Mouse (Mus musculus) ES-E14 (cell line): ENCODE results near the gene Lrp2bp.

Source experiments
- CHD2 ChIP-seq: IDR thresholded peaks from 2 replicates; pipeline ENCODE4 v1.6.1; 2014; ENCODE audit warnings: mild to moderate bottlenecking, low read depth, low read length, inconsistent platforms
- HCFC1 ChIP-seq: IDR thresholded peaks from 2 replicates; pipeline ENCODE4 v1.6.1; 2012; ENCODE audit warnings: low read length, inconsistent platforms, borderline replicate concordance; ENCODE audit not compliant: insufficient read depth
- MAFK ChIP-seq: IDR thresholded peaks from 2 replicates; pipeline ENCODE4 v1.6.1; 2014; ENCODE audit warnings: mild to moderate bottlenecking, low read depth, low read length, inconsistent platforms; ENCODE audit not compliant: insufficient read depth
- ZC3H11A ChIP-seq: IDR thresholded peaks from 2 replicates; pipeline ENCODE4 v1.6.1; 2012; ENCODE audit warnings: low read depth, mild to moderate bottlenecking, inconsistent platforms, low read length, borderline replicate concordance
- ZNF384 ChIP-seq: IDR thresholded peaks from 2 replicates; pipeline ENCODE4 v1.6.1; 2012; ENCODE audit warnings: low read depth, low read length, inconsistent platforms

DNA sequence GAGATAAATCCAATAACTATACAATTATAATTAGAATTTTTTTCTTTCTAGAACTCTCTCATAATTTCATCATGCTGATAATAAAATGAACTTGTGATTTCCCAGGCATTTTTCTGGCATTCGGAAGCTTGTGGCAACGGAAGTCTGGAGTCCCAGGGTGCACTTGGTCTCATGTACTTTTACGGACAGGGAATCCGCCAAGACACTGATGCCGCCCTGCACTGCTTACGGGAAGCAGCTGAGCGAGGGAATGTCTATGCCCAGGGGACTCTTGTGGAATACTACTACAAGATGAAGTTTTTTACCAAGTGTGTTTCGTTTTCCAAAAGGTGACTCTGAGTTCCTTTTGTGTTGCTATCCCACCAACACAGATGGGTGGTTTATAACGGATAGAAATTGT is 23.7 kb downstream of the Lrp2bp start:
- no peak for TF ChIP-seq ZNF384
- no peak for TF ChIP-seq HCFC1
- no peak for TF ChIP-seq MAFK
- no peak for TF ChIP-seq CHD2
- no peak for TF ChIP-seq ZC3H11A
